Mouse (Mus musculus): Measurements from ENCODE around the gene Phactr4. TPM values are rescaled to one million over a fixed set of nuclear protein-coding genes. Genes with fewer than 3 reads are reported as not detected.
A peak's percentile ranks its signal among the peaks of the same experiment; 100 is the strongest.

Gene Phactr4
- total RNA-seq (2014; fragmentation: Nextera tagmentation): 29.2 and 36.8 TPM in 2 replicates
- total RNA-seq (2017): 4.2 and 8.1 TPM in 2 replicates

- peak; percentile 96 for ATAC-seq (replicated peaks; ENCODE audit: poor library complexity, severe bottlenecking)
Observed at GRCm38 (mm10) chr4:132421923-132422782, at the start of gene Phactr4. Gene Phactr4 (minus strand): TSS chr4:132422489.

- ATAC-seq (replicated peaks; ENCODE audit: poor library complexity, severe bottlenecking): no peak
Observed at GRCm38 (mm10) chr4:132469873-132470272, 47.6 kb upstream of the Phactr4 start.

GRCm38 (mm10) chr4:132464255-132464613 is 41.9 kb upstream of the Phactr4 start:
- ATAC-seq (replicated peaks; ENCODE audit: poor library complexity, severe bottlenecking): no peak

GRCm38 (mm10) chr4:132463430-132464254 is 41.4 kb upstream of the Phactr4 start, which contains the start of gene Med18:
Gene Med18 (minus strand): TSS chr4:132463921.
- ATAC-seq (replicated peaks; ENCODE audit: poor library complexity, severe bottlenecking): peak; percentile 96

GRCm38 (mm10) chr4:132462836-132463235 is 40.5 kb upstream of the Phactr4 start:
- ATAC-seq (replicated peaks; ENCODE audit: poor library complexity, severe bottlenecking): no peak

- ATAC-seq (replicated peaks; ENCODE audit: poor library complexity, severe bottlenecking): no peak
Observed at GRCm38 (mm10) chr4:132460225-132460624, 37.9 kb upstream of the Phactr4 start.

- ATAC-seq (replicated peaks; ENCODE audit: poor library complexity, severe bottlenecking): no peak
Observed at GRCm38 (mm10) chr4:132455561-132455960, 33.3 kb upstream of the Phactr4 start.

GRCm38 (mm10) chr4:132455146-132455545 is 32.9 kb upstream of the Phactr4 start:
- no peak for ATAC-seq (replicated peaks; ENCODE audit: poor library complexity, severe bottlenecking)

GRCm38 (mm10) chr4:132454216-132454615 is 31.9 kb upstream of the Phactr4 start:
- no peak for ATAC-seq (replicated peaks; ENCODE audit: poor library complexity, severe bottlenecking)

GRCm38 (mm10) chr4:132449778-132450177 is 27.5 kb upstream of the Phactr4 start:
- no peak for ATAC-seq (replicated peaks; ENCODE audit: poor library complexity, severe bottlenecking)

- no peak for ATAC-seq (replicated peaks; ENCODE audit: poor library complexity, severe bottlenecking)
Observed at GRCm38 (mm10) chr4:132446105-132446504, 23.8 kb upstream of the Phactr4 start.

GRCm38 (mm10) chr4:132444516-132444915 is 22.2 kb upstream of the Phactr4 start:
- ATAC-seq (replicated peaks; ENCODE audit: poor library complexity, severe bottlenecking): no peak

GRCm38 (mm10) chr4:132437857-132438256 is 15.6 kb upstream of the Phactr4 start:
- ATAC-seq (replicated peaks; ENCODE audit: poor library complexity, severe bottlenecking): no peak

GRCm38 (mm10) chr4:132432717-132433372 is 10.6 kb upstream of the Phactr4 start:
- ATAC-seq (replicated peaks; ENCODE audit: poor library complexity, severe bottlenecking): no peak

GRCm38 (mm10) chr4:132428022-132428542 is 5.8 kb upstream of the Phactr4 start:
- ATAC-seq (replicated peaks; ENCODE audit: poor library complexity, severe bottlenecking): peak; percentile 22; the same call in 1 of the 2 replicates

GRCm38 (mm10) chr4:132427493-132427892 is 5.2 kb upstream of the Phactr4 start:
- no peak for ATAC-seq (replicated peaks; ENCODE audit: poor library complexity, severe bottlenecking)

- ATAC-seq (replicated peaks; ENCODE audit: poor library complexity, severe bottlenecking): no peak
Observed at GRCm38 (mm10) chr4:132426021-132426420, 3.7 kb upstream of the Phactr4 start.

- ATAC-seq (replicated peaks; ENCODE audit: poor library complexity, severe bottlenecking): no peak
Observed at GRCm38 (mm10) chr4:132424765-132425164, 2.5 kb upstream of the Phactr4 start.

GRCm38 (mm10) chr4:132421556-132421922 is 750 bp downstream of the Phactr4 start:
- ATAC-seq (replicated peaks; ENCODE audit: poor library complexity, severe bottlenecking): no peak

- no peak for ATAC-seq (replicated peaks; ENCODE audit: poor library complexity, severe bottlenecking)
Observed at GRCm38 (mm10) chr4:132420471-132420870, 1.8 kb downstream of the Phactr4 start.
